Mouse (Mus musculus): ENCODE results near the gene Zkscan1.

- TF ChIP-seq POLR2A (IDR thresholded peaks at IDR 0.05; ENCODE audit: borderline replicate concordance, low read depth, low read length) (no peak), CTCF (IDR thresholded peaks at IDR 0.05; ENCODE audit: low read depth, low read length) (peak; percentile 9; the same call in 1 of the 2 replicates)
Observed at GRCm38 (mm10) chr5:138137935-138138549, 53.2 kb downstream of the Zkscan1 start.

Data from bone marrow macrophage, adult 2 months (primary cell).